Mouse (Mus musculus) forebrain, embryonic 14.5 days (tissue): ENCODE measurements around the gene Rwdd3. TPM values are rescaled to one million over a fixed set of nuclear protein-coding genes. Genes with fewer than 3 reads are reported as not detected.

Source experiments
- ATAC-seq: fragments of 200-750 bp; cut with Nextera tagmentation; 2 replicates; pipeline ENCODE4 v1.8.0; 2017; ENCODE audit warnings: mild to moderate bottlenecking, moderate library complexity
- DNase-seq: peaks from one replicate; pipeline ENCODE4 v3.0.0-alpha.2; 2015; ENCODE audit warnings: low spot score
- H3K27ac ChIP-seq: fragments of 300-500 bp; sonication (generic); 2 replicates; pipeline ENCODE4 v1.5.1; 2014; ENCODE audit warnings: low read depth, mild to moderate bottlenecking, control low read depth, low read length, moderate library complexity
- H3K27me3 ChIP-seq: fragments of 300-500 bp; sonication (generic); replicated peaks from 2 replicates; pipeline ENCODE4 v1.6.1; 2014; ENCODE audit warnings: low read length, control low read depth, mixed read lengths; ENCODE audit not compliant: control insufficient read depth, insufficient read depth
- H3K36me3 ChIP-seq: fragments of 300-500 bp; sonication (generic); 2 replicates; pipeline ENCODE4 v1.6.1; 2014; ENCODE audit warnings: low read length, control low read depth; ENCODE audit not compliant: control insufficient read depth, insufficient read depth
- H3K4me1 ChIP-seq: fragments of 300-500 bp; sonication (generic); 2 replicates; pipeline ENCODE4 v1.6.1; 2014; ENCODE audit warnings: antibody characterized with exemption, low read length, control low read depth; ENCODE audit not compliant: control insufficient read depth, insufficient read depth
- H3K4me2 ChIP-seq: fragments of 300-500 bp; sonication (generic); 2 replicates; pipeline ENCODE4 v1.6.1; 2014; ENCODE audit warnings: mild to moderate bottlenecking, control low read depth, low read length
- H3K4me3 ChIP-seq: fragments of 300-500 bp; sonication (generic); 2 replicates; pipeline ENCODE4 v1.5.1; 2014; ENCODE audit warnings: low read depth, low read length, control low read depth
- H3K9ac ChIP-seq: fragments of 300-500 bp; sonication (generic); 2 replicates; pipeline ENCODE4 v1.6.1; 2014; ENCODE audit warnings: mild to moderate bottlenecking, low read length, control low read depth, moderate library complexity
- H3K9me3 ChIP-seq: fragments of 300-500 bp; sonication (generic); replicated peaks from 2 replicates; pipeline ENCODE4 v1.6.1; 2016; ENCODE audit warnings: low read length, control low read depth, mixed read lengths; ENCODE audit not compliant: control insufficient read depth
- WGBS: fragments of 180-500 bp; shearing (Covaris S2); extraction: QIAGEN DNeasy Blood & Tissue Kit; methylation state at CpG from one replicate; pipeline ENCODE4 v1.1.7; 2014; 5-methylcytosine and 5-hydroxymethylcytosine counted together
- polyA plus RNA-seq: library from polyadenylated mRNA; unstranded; fragments of >200 nt; fragmentation: Nextera tagmentation; extraction: Ambion mirVana; gene quantifications from 2 replicates; pipeline ENCODE4 v1.2.1, GENCODE M21; 2014

The Rwdd3 gene
- polyA plus RNA-seq, 1 experiment from 2014 or later = 24.7 TPM

DNA sequence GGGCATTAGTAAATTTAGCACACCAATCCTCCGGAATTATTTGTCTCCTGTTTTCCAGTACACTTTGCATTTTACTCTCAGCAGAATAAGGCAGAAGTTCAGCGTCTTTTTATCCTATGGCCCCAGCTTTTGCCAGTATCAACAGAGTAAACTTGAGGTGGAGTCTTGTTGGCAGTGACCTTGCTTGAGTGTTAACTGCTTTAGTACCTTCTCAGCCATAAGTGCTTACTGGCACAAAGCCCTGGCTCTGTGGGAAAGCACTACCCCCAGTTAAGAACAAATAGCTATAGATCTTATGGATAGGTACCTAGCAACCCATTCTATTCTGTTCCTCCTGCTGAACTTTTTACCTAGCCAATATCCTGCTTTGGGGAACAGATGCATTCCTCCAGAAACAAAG is 17.7 kb upstream of the Rwdd3 start:
- 93% methylated on average over 2 of the region's 2 CpGs for WGBS
- no peaks in the 10 kb centered on the region for H3K4me1 ChIP-seq

DNA sequence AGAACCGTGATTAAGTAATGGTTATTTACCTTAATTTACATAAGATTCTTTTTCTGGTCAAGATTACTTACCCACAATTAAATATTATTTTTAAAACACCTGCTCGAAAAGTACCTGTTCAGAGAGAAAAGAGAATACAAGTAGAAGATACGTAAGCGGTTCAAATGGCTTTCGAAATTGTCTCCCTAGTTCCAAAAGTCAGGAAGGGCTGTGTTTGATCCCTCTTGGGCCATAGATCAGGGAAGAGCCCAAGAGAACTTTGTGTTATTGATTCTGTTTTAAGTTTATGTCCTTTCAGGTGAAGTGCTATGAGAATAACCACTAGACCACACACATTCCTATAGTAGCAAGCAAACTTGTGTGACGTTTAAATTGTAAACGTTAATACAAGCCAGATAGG is 16.0 kb upstream of the Rwdd3 start:
- Histone ChIP-seq H3K36me3 (no peaks in the 10 kb centered on the region), H3K27me3 (no peaks in the 10 kb centered on the region), H3K4me3 (no peak overlapping the region), H3K27ac (no peak overlapping the region), H3K4me1 (no peaks in the 10 kb centered on the region), H3K4me2 (no peak overlapping the region), H3K9ac (no peak overlapping the region), H3K9me3 (no peaks in the 10 kb centered on the region)
- DNase-seq (no peak), ATAC-seq (no peak)
- 92% methylated on average over 7 of the region's 7 CpGs for WGBS

More for the DNA sequence above, 17.7 kb upstream of the Rwdd3 start:
- H3K27me3 ChIP-seq = no peaks in the 10 kb centered on the region
- DNase-seq (no peak), ATAC-seq (no peak)
- H3K36me3 ChIP-seq = no peaks in the 10 kb centered on the region
- H3K9me3 ChIP-seq = no peaks in the 10 kb centered on the region
- no peak overlapping the region for H3K27ac ChIP-seq
- no peak overlapping the region for H3K4me2 ChIP-seq
- H3K9ac ChIP-seq = no peak overlapping the region
- H3K4me3 ChIP-seq = no peak overlapping the region

DNA sequence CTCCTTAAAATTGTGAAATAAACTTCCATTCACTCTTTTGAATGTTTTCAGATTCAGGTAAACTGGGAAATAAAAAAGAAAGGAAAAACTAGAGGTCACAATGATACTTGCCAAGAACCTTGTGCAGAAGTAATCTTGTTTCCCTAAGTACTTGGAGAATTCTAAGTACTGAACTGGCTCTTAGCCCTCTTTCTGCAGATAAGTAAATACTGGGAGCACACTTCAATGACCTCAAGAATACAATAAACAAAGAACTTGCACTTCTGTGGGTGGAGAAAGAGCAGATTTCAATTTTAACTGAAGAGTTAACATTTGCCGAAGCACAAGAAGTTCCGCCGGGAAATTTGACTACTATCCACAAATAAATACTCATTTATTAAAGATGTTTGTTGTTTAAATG is 15.4 kb upstream of the Rwdd3 start:
- Histone ChIP-seq H3K4me2 (no peak overlapping the region), H3K36me3 (no peaks in the 10 kb centered on the region), H3K27me3 (no peaks in the 10 kb centered on the region), H3K27ac (no peak overlapping the region), H3K9me3 (no peaks in the 10 kb centered on the region), H3K9ac (no peak overlapping the region), H3K4me3 (no peak overlapping the region), H3K4me1 (no peaks in the 10 kb centered on the region)
- DNase-seq (no peak), ATAC-seq (no peak)
- WGBS = 83% methylated on average over 3 of the region's 3 CpGs

DNA sequence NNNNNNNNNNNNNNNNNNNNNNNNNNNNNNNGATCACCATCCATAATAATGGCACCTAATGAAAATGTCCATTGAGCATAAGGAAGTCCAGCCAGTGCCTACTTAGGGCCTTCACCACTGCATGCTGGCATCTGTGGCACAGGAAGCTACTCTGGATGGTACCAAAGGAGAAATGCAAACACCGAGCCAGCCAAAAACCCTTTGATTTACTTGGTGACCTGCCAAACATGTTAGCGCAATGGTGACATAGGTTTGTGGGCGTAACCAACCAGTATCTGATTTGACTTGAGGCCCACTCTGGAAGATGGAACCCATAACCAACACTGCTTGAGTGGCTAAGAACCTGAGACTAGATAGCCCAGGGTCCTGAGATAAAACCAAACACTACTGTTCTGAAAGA is 13.7 kb upstream of the Rwdd3 start:
- no peak for DNase-seq
- H3K4me1 ChIP-seq = no peaks in the 10 kb centered on the region
- H3K27me3 ChIP-seq = no peaks in the 10 kb centered on the region
- H3K4me2 ChIP-seq = no peak overlapping the region
- H3K27ac ChIP-seq = no peak overlapping the region
- no peak overlapping the region for H3K9ac ChIP-seq
- no peak for ATAC-seq
- H3K36me3 ChIP-seq = no peaks in the 10 kb centered on the region
- H3K4me3 ChIP-seq = no peak overlapping the region
- WGBS = 88% methylated on average over 3 of the region's 3 CpGs
- H3K9me3 ChIP-seq = no peaks in the 10 kb centered on the region

DNA sequence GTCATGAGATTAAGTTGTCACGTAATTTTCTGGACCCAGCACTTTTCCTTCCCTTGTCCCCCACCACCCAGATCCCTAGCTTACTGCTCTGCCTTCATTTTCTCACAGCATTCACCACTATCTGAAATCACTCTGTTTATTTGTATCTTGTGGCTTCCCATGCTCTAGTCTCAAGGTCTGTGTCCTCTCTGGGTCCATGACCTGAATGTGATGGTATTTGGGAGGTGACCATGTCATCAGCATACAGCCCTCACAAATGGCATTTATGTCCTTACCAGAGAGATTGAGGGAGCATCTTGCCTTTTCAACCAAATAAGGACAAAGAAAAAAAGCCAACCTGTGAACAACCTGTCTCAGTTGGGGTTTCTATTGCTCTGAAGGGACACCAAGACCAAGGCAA is 4.5 kb upstream of the Rwdd3 start:
- DNase-seq = no peak
- no peaks in the 10 kb centered on the region for H3K36me3 ChIP-seq

DNA sequence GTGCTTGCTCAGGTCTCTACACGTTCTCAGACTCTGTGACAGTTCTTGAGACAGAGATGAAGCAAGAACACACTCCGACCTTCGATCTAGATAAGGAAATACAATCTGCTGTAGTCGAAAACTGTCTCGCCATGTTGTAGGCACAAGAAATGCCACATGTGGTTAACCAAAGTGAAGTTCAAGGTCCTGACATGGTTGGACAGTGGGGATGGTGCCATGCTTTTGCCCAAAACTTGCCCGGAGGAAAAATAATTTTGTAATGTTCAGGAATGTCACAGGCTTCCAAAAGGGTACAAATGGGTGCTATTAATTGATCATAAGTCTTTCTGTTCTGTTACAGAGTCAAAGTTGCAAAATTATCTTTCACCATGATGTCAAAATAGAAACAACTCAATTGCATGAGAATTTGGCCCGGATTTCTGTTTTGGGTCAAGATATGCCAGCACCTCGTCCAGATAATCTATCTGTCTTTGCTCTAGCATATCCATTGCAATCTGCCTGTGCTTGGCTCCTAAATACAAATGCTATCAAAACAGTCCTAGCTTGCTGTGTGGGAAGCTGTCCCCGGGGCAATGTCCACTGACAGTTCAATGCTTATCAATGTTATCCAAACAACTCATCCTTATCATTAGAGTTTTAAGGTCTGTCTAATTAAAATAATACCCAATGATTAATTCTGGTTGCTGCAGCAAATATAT is 2.9 kb upstream of the Rwdd3 start:
- Histone ChIP-seq H3K4me2 (no peak overlapping the region), H3K27ac (no peak overlapping the region), H3K27me3 (no peaks in the 10 kb centered on the region), H3K9ac (no peak overlapping the region), H3K36me3 (no peaks in the 10 kb centered on the region), H3K9me3 (no peaks in the 10 kb centered on the region), H3K4me1 (peaks cover 3% of the 10 kb centered on the region; the same call in 1 of the 2 replicates), H3K4me3 (no peak overlapping the region)
- ATAC-seq (no peak), DNase-seq (no peak)
- WGBS = 87% methylated on average over 9 of the region's 9 CpGs

More for the DNA sequence above, 4.5 kb upstream of the Rwdd3 start:
- Histone ChIP-seq H3K9me3 (no peaks in the 10 kb centered on the region), H3K4me2 (no peak overlapping the region), H3K27me3 (no peaks in the 10 kb centered on the region), H3K9ac (no peak overlapping the region), H3K27ac (no peak overlapping the region), H3K4me1 (no peaks in the 10 kb centered on the region; the same call in 1 of the 2 replicates), H3K4me3 (no peak overlapping the region)
- ATAC-seq = no peak
- WGBS = 95% methylated on average over 1 of the region's 1 CpGs

DNA sequence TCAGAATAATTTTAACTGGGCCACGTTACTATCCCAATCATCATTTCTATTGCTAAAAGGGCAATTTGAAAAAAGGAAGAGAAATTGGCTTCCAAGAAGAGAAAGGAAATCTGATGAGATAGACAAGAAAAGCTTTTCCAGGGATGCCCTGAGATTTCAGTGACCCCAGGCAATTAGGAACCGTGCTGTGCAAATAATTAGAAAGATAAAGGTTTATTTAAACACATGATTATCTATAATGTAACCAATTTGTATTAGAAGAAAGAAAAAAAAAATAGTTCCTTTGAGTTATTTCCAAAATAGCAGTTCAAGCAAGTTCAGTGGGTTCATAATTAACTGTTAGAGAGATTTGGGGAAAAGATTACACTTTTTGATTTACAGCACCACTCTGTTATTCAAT is 1.2 kb upstream of the Rwdd3 start:
- no peak overlapping the region for H3K27ac ChIP-seq
- no peaks in the 10 kb centered on the region for H3K36me3 ChIP-seq
- DNase-seq (no peak), ATAC-seq (no peak)
- H3K27me3 ChIP-seq = no peaks in the 10 kb centered on the region
- H3K4me1 ChIP-seq = peaks cover 3% of the 10 kb centered on the region; the same call in 1 of the 2 replicates
- no peak overlapping the region for H3K4me2 ChIP-seq
- no peak overlapping the region for H3K4me3 ChIP-seq
- 70% methylated on average over 2 of the region's 2 CpGs for WGBS
- no peaks in the 10 kb centered on the region for H3K9me3 ChIP-seq
- no peak overlapping the region for H3K9ac ChIP-seq

DNA sequence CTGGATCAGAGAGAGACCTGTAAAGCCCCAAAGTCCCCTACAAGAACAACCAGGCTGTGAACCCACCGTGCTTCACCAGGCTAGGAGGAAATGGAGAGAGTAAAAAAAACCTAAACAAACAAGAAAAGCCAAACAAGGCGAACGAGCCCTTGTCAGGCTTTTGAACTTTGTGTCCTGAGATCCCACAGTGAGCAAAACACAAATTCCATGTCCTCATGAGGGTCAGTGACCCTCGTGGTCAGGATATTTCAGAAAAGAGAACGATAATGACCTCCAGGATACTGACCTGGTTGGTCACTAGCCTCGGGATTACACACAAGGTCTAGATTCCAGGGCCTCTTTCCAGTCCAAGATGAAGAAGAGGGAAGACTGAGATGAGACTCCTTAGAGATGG is 374 bp upstream of the Rwdd3 start:
- Histone ChIP-seq H3K27me3 (no peaks in the 10 kb centered on the region), H3K4me3 (peak overlapping the region; percentile 56; the same call in 1 of the 2 replicates), H3K9ac (no peak overlapping the region; the same call in 1 of the 2 replicates), H3K27ac (no peak overlapping the region), H3K9me3 (no peaks in the 10 kb centered on the region), H3K4me1 (peaks cover 3% of the 10 kb centered on the region; the same call in 1 of the 2 replicates), H3K4me2 (peak overlapping the region; percentile 70), H3K36me3 (no peaks in the 10 kb centered on the region)
- WGBS = 56% methylated on average over 6 of the region's 6 CpGs
- ATAC-seq = 0 out of 2 replicates have a peak, but pooled peaks have one; percentile 1
- DNase-seq = no peak

DNA sequence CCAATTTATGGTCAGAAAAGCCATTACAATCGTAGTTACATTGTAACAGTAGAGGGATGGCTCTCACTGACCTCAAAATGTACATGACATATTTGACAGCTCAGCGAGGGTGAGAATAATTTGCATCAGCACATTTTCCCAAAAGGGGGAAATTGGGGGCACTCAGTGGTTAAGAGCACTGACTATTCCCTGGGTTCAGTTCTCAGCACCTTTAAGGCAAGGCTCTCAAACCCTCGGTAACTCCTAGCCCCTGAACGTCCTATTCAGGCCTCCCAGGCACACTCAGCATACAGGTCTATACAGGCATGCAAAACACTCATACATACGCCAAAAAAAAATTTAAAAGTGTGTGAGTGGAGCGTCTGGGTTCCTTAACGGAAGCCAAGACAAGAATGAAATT is 864 bp downstream of the Rwdd3 start:
- ATAC-seq (no peak), DNase-seq (no peak)
- Histone ChIP-seq H3K4me3 (no peak overlapping the region), H3K27me3 (no peaks in the 10 kb centered on the region), H3K9ac (no peak overlapping the region; the same call in 1 of the 2 replicates), H3K36me3 (no peaks in the 10 kb centered on the region), H3K4me2 (peak overlapping the region; percentile 70), H3K27ac (no peak overlapping the region), H3K9me3 (no peaks in the 10 kb centered on the region), H3K4me1 (peaks cover 3% of the 10 kb centered on the region; the same call in 1 of the 2 replicates)
- WGBS = 55% methylated on average over 7 of the region's 7 CpGs
